Mouse (Mus musculus) limb, embryonic 10.5 days (tissue): ENCODE data around the gene Mbtps1. TPM values are rescaled to one million over a fixed set of nuclear protein-coding genes. Genes with fewer than 3 reads are reported as not detected.

Experiments
- DNase-seq: peaks from one replicate; pipeline ENCODE4 v3.0.0-alpha.2; 2017; ENCODE audit warnings: low spot score
- H3K27ac ChIP-seq: fragments of 300-500 bp; sonication (generic); 2 replicates; pipeline ENCODE4 v1.5.1; 2016; ENCODE audit warnings: mild to moderate bottlenecking
- H3K27me3 ChIP-seq: fragments of 300-500 bp; sonication (generic); 2 replicates; pipeline ENCODE4 v1.6.1; 2016; ENCODE audit warnings: low read depth, mild to moderate bottlenecking; ENCODE audit not compliant: poor library complexity, severe bottlenecking
- H3K36me3 ChIP-seq: fragments of 300-500 bp; sonication (generic); 2 replicates; pipeline ENCODE4 v1.6.1; 2016; ENCODE audit warnings: mild to moderate bottlenecking, moderate library complexity
- H3K4me1 ChIP-seq: fragments of 300-500 bp; sonication (generic); 2 replicates; pipeline ENCODE4 v1.6.1; 2016
- H3K4me3 ChIP-seq: fragments of 300-500 bp; sonication (generic); 2 replicates; pipeline ENCODE4 v1.5.1; 2016; ENCODE audit warnings: mild to moderate bottlenecking, moderate library complexity
- H3K9me3 ChIP-seq: fragments of 300-500 bp; sonication (generic); replicated peaks from 2 replicates; pipeline ENCODE4 v1.6.1; 2016; ENCODE audit warnings: mild to moderate bottlenecking
- WGBS: fragments of 180-500 bp; shearing (Covaris S2); methylation state at CpG from one replicate; pipeline ENCODE4 v1.1.7; 2016; 5-methylcytosine and 5-hydroxymethylcytosine counted together
- polyA plus RNA-seq: library from polyadenylated mRNA; unstranded; fragments of >200 nt; fragmentation: Nextera tagmentation; extraction: Ambion mirVana; gene quantifications from 2 replicates; pipeline ENCODE4 v1.2.1, GENCODE M21; 2016

The Mbtps1 gene
- polyA plus RNA-seq, 1 experiment from 2014 or later = 129 TPM

DNA sequence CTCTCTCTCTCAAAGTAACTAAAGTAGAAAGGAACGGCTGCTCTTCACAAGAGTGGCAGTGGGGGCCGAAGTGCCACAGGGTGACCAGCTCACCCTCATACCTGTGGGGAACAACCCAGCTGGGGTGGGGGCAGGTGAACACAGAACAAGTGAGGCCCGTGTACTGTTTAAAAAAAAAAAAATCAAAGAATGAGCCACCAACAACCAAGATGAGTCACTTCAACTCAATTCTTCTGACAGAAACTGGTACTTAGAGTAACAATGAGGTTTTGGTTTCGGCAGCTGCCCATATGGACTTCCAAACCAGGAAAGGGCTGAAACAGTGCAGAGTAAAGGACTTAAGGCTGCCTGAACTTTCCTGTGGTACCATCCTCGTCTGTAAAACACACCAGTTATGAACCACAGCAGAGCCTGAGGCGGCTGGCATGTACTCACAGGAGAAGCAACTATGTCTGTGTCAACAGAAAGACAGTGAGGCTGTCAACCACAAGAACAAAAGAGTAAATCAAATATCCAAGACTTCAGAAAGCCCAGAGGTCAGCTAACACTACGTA, 9.9 kb downstream of the Mbtps1 start:
- 86% methylated on average over 7 of the region's 7 CpGs for WGBS
- H3K4me3 ChIP-seq = no peak overlapping the region
- DNase-seq = no peak
- H3K27ac ChIP-seq = no peak overlapping the region
- no peaks in the 10 kb centered on the region for H3K27me3 ChIP-seq
- peaks cover 55% of the 10 kb centered on the region for H3K36me3 ChIP-seq
- H3K9me3 ChIP-seq = no peaks in the 10 kb centered on the region
- H3K4me1 ChIP-seq = no peaks in the 10 kb centered on the region

DNA sequence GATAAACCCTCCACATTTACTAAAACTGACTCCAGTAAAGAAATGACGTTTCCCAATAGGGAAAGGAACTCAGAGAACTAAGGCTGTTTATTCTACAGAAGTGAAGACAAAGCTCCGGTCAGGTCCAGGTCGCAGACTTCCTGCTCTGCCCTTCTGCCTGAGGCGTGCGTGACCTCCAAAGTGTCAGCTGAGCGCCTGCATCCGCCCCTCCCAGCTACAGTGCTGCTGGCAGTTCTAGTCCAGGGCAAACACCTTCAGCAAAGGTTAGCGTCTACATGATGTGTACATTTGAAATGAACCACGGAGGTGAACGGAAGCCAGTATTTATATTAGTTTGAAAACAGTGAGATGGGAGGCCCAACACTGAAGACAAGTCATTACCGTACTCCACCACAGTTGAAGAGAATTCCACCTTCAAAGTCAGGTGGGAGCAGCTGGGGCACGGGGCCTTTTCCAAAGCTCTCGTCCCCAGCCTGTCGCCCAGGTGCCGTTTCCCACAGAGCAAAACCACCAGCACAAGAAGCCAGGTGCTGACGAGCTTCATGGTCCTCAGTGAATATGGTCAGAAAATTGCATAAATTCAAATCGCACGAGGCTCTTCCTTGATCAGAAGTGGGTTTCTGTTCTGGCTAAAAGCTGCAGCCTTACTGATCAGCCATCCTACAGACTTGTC, 11.4 kb downstream of the Mbtps1 start:
- no peaks in the 10 kb centered on the region for H3K9me3 ChIP-seq
- H3K27me3 ChIP-seq = no peaks in the 10 kb centered on the region
- DNase-seq = no peak
- H3K27ac ChIP-seq = no peak overlapping the region
- 93% methylated on average over 18 of the region's 18 CpGs for WGBS
- H3K4me3 ChIP-seq = no peak overlapping the region
- H3K4me1 ChIP-seq = no peaks in the 10 kb centered on the region
- peaks cover 70% of the 10 kb centered on the region for H3K36me3 ChIP-seq

DNA sequence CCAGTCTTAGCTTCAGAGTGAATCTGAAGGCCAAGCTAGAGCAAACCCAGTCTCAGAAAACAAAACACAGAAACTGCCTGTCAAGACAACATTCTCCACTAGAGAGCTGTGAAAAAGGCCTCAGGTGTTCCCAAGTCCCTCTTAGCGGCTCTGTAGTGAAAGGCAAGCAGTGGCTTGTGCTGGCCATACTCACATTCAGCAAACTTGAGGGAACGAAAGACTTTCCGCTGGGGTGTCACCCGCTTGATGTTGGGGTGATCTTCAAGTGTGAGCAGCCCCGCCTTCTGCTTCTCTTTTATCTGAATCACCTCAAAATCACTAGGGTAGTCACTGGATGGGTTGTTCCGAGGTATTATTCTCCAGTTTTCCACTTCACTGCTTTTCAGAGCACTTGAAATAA, 12.7 kb downstream of the Mbtps1 start:
- Histone ChIP-seq H3K9me3 (no peaks in the 10 kb centered on the region), H3K27me3 (no peaks in the 10 kb centered on the region), H3K27ac (no peak overlapping the region), H3K4me1 (no peaks in the 10 kb centered on the region), H3K4me3 (no peak overlapping the region), H3K36me3 (peaks cover 81% of the 10 kb centered on the region)
- WGBS = 93% methylated on average over 6 of the region's 6 CpGs
- no peak for DNase-seq

DNA sequence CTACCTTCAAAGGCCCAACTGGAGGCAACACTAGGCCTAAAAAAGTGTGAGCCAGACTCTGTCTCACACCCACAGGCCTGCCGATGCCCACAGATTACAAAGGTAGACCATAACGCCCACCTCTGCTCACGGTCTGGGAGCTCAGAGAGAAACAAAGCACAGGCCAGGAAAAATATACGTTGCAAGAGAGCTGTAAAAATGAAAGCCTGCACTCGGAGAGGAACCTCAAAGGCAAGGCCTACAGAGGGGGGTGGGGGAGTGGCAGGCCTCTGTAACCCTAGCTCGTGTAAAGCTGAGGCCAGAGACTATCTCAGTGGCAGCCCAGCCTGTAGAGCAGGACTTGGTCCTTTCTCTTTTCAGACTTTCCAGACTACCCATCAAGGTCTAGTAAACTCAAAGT, 13.4 kb downstream of the Mbtps1 start:
- Histone ChIP-seq H3K9me3 (no peaks in the 10 kb centered on the region), H3K4me1 (no peaks in the 10 kb centered on the region), H3K27ac (no peak overlapping the region), H3K27me3 (no peaks in the 10 kb centered on the region), H3K4me3 (no peak overlapping the region), H3K36me3 (peaks cover 87% of the 10 kb centered on the region)
- 80% methylated on average over 6 of the region's 6 CpGs for WGBS
- no peak for DNase-seq

- Histone ChIP-seq H3K27ac (no peak overlapping the region), H3K4me1 (no peaks in the 10 kb centered on the region), H3K36me3 (peaks cover 93% of the 10 kb centered on the region), H3K4me3 (no peak overlapping the region), H3K9me3 (no peaks in the 10 kb centered on the region), H3K27me3 (no peaks in the 10 kb centered on the region)
- no peak for DNase-seq
- WGBS = 85% methylated on average over 3 of the region's 3 CpGs
These were observed 13.9 kb downstream of the Mbtps1 start for GRCm38 (mm10) chr8:119544606-119545005.

DNA sequence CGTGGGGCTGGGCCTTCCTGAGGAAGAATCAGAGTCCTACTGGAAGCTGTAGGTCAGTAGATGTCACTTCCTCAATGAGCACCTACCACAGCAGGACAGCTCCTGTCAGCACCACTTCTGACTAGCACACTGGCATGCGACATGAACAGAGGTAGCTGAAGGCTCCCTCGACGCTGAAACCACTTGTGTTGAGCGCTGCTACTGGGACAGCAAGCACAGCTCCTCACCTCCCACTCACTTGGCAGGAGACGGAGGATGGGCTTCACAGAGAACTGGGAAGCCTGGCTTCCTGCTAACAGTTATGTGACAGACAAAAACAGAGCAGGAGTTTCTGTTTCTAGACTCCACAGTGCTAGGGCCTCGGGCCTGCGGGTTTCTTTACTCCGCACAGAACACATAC, 26.6 kb downstream of the Mbtps1 start:
- Histone ChIP-seq H3K4me3 (no peak overlapping the region), H3K27ac (no peak overlapping the region), H3K36me3 (peaks cover 100% of the 10 kb centered on the region), H3K27me3 (no peaks in the 10 kb centered on the region), H3K9me3 (no peaks in the 10 kb centered on the region), H3K4me1 (no peaks in the 10 kb centered on the region)
- WGBS = 94% methylated on average over 9 of the region's 9 CpGs
- no peak for DNase-seq

DNA sequence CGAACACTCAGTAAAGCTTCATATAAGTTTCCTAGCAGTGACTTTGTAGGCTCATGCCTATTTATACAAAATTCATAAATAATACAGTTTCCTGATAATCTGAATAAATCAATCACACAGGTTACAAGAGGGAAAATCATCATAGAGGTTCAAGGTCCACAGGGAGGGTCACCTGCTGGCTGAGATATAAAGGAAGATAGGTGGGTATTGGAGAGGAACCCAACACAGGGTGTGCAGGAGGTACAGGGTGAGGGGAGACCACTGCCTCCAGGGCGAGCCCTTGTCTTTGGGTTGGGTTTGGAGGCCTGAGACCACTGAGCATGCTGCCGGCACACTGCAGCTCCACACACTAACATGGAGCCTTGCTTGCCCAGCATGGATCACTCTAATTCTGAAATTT, 27.1 kb downstream of the Mbtps1 start:
- H3K4me1 ChIP-seq = no peaks in the 10 kb centered on the region
- no peaks in the 10 kb centered on the region for H3K27me3 ChIP-seq
- no peak for DNase-seq
- H3K27ac ChIP-seq = no peak overlapping the region
- peaks cover 100% of the 10 kb centered on the region for H3K36me3 ChIP-seq
- no peak overlapping the region for H3K4me3 ChIP-seq
- 91% methylated on average over 3 of the region's 3 CpGs for WGBS
- H3K9me3 ChIP-seq = no peaks in the 10 kb centered on the region

- Histone ChIP-seq H3K36me3 (peaks cover 98% of the 10 kb centered on the region), H3K4me3 (no peak overlapping the region), H3K27me3 (no peaks in the 10 kb centered on the region), H3K9me3 (no peaks in the 10 kb centered on the region), H3K4me1 (no peaks in the 10 kb centered on the region), H3K27ac (no peak overlapping the region)
- no peak for DNase-seq
- WGBS = 86% methylated on average over 6 of the region's 6 CpGs
These were observed 27.6 kb downstream of the Mbtps1 start for GRCm38 (mm10) chr8:119530937-119531336.

- no peak for DNase-seq
- H3K9me3 ChIP-seq = no peaks in the 10 kb centered on the region
- H3K4me3 ChIP-seq = no peak overlapping the region
- 92% methylated on average over 7 of the region's 7 CpGs for WGBS
- H3K27me3 ChIP-seq = no peaks in the 10 kb centered on the region
- no peak overlapping the region for H3K27ac ChIP-seq
- peaks cover 98% of the 10 kb centered on the region for H3K36me3 ChIP-seq
- H3K4me1 ChIP-seq = no peaks in the 10 kb centered on the region
These were observed 29.8 kb downstream of the Mbtps1 start for GRCm38 (mm10) chr8:119528762-119529161.

- Histone ChIP-seq H3K27ac (no peak overlapping the region), H3K4me1 (no peaks in the 10 kb centered on the region), H3K9me3 (no peaks in the 10 kb centered on the region), H3K27me3 (no peaks in the 10 kb centered on the region), H3K4me3 (no peak overlapping the region), H3K36me3 (peaks cover 98% of the 10 kb centered on the region)
- WGBS = 71% methylated on average over 7 of the region's 7 CpGs
- DNase-seq = no peak
These were observed 38.4 kb downstream of the Mbtps1 start for GRCm38 (mm10) chr8:119520102-119520501.

DNA sequence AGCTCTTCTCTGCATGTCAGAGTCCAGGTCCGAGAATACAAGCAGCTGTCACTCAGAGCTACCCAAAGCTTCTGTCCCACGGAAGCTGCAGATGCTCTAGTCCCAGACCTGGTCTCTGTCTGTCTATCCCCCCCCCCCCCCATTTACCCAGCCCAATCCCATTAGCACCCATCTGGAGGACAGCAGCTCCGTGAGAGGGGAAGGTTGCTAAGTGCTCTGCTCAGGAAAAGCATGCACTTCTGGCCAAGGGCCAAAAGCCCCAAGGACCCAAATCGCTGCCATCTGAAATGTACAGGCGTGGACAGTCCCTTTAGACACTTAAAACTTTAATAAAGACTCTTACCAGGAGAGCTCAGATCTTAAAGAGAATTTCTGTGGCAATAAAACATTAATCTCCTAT, 41.9 kb downstream of the Mbtps1 start:
- Histone ChIP-seq H3K27me3 (no peaks in the 10 kb centered on the region), H3K27ac (no peak overlapping the region), H3K4me3 (no peak overlapping the region), H3K9me3 (no peaks in the 10 kb centered on the region), H3K36me3 (peaks cover 100% of the 10 kb centered on the region), H3K4me1 (no peaks in the 10 kb centered on the region)
- no peak for DNase-seq
- 72% methylated on average over 5 of the region's 5 CpGs for WGBS

DNA sequence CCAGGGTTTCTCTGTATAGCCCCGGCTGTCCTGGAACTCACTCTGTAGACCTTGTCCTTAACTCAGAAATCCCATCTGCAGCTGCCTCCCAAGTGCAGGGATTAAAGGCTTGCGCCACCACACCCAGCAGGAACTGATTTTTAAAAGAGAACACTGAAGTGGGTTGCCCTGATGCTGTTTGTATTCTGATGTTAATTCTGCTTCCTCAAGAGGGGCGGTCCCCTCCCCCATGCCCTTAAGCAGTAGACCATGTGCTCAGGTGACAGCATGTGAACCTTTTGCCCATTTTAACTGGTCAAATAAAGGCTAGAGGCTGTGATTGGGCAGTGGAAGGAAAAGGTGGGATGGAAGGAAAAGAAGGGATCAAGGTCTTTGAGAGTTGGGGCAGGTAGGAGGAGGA, 42.8 kb downstream of the Mbtps1 start:
- WGBS = 62% methylated on average over 3 of the region's 3 CpGs
- peaks cover 100% of the 10 kb centered on the region for H3K36me3 ChIP-seq
- no peaks in the 10 kb centered on the region for H3K27me3 ChIP-seq
- H3K27ac ChIP-seq = no peak overlapping the region
- H3K4me3 ChIP-seq = no peak overlapping the region
- no peaks in the 10 kb centered on the region for H3K4me1 ChIP-seq
- no peak for DNase-seq
- no peaks in the 10 kb centered on the region for H3K9me3 ChIP-seq

GRCm38 (mm10) chr8:119514940-119515339, 43.6 kb downstream of the Mbtps1 start:
- Histone ChIP-seq H3K4me1 (no peaks in the 10 kb centered on the region), H3K4me3 (no peak overlapping the region), H3K9me3 (no peaks in the 10 kb centered on the region), H3K27me3 (no peaks in the 10 kb centered on the region), H3K27ac (no peak overlapping the region), H3K36me3 (peaks cover 100% of the 10 kb centered on the region)
- WGBS = 94% methylated on average over 3 of the region's 3 CpGs
- DNase-seq = no peak

GRCm38 (mm10) chr8:119513405-119513804, 45.1 kb downstream of the Mbtps1 start:
- DNase-seq = no peak
- Histone ChIP-seq H3K9me3 (no peaks in the 10 kb centered on the region), H3K4me3 (no peak overlapping the region), H3K27me3 (no peaks in the 10 kb centered on the region), H3K4me1 (no peaks in the 10 kb centered on the region), H3K36me3 (peaks cover 100% of the 10 kb centered on the region), H3K27ac (no peak overlapping the region)
- WGBS = 96% methylated on average over 4 of the region's 4 CpGs
